Mouse (Mus musculus) cerebellum, postnatal 14 days (tissue): ENCODE data around the gene Cep72.
"Not testable (repeated sequence)": the region's sequence is repeated elsewhere in the genome, so short reads cannot be mapped to it uniquely, and the experiment has no call there.

Experiments
- DNase-seq, 2 experiments: peaks; one replicate each; pipeline ENCODE4 v3.0.0; 2021; ENCODE audit warnings: mixed read lengths in 2 of 2

Gene Cep72

DNA sequence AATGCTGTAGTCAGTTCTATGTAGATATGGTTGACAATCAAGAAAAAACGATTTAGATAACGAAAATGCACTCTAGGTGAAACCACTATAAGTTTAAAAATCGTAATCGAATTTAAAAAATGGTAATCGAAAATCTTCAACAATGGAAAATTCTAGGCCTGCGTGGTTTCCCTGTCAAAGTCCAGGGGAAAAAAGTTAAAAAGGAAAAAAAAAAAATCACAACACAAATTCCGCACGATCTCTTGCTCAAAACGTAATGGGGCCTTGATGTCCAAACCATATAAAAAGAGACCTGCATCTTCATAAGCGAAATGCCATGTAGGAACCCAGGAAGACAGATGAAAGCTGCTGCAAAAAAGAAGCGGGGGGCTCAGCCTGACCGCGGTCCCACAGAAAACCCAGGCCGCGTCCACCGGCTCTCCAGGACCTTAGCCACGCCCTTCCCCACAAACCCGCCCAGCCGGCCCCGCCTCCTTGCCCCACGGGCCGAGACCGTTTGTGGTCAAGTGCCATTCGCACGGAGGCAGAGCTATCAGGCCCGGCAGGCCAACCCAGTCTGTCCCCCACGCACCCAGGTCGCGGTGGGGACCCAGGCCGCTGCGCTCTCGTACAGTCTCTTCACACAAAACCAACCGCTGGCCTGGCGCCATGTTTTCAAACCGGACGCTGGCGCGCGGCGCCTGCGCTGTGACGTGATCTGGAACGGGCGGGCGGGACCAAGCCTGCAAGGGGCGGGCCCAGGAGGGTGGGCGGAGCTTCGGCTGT is at the start of gene Cep72:
Gene Cep72 (minus strand): TSS at position 687 of the 765 bp plus-strand sequence.
- peak; percentile 94 to 97 for DNase-seq

GRCm38 (mm10) chr13:74107410-74107809 is 45.3 kb upstream of the Cep72 start:
- DNase-seq, result no peak

DNA sequence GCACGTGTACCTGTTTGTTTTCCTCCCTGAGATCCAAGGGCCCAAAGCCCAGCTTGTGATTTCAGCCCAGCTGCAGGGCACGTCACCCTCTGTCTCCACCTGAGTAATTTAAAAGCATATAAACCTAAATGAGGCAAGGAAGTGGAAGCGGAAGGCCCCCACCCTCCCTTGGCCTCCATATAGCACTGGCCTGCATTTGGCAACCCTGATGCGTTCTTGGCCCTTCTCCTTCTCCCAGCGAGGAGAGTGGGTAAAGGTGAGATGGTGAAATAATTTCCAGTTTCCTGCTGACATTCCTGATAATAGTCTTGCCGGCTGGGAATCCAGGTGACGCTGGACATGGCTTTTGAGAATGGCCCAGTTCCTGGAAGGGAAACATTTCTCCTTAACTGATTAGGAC is 42.3 kb upstream of the Cep72 start:
- peak in 1 of 2 experiments; percentile 40 for DNase-seq

GRCm38 (mm10) chr13:74102831-74103582 is 40.9 kb upstream of the Cep72 start:
- peak; percentile 87 to 89 for DNase-seq

DNA sequence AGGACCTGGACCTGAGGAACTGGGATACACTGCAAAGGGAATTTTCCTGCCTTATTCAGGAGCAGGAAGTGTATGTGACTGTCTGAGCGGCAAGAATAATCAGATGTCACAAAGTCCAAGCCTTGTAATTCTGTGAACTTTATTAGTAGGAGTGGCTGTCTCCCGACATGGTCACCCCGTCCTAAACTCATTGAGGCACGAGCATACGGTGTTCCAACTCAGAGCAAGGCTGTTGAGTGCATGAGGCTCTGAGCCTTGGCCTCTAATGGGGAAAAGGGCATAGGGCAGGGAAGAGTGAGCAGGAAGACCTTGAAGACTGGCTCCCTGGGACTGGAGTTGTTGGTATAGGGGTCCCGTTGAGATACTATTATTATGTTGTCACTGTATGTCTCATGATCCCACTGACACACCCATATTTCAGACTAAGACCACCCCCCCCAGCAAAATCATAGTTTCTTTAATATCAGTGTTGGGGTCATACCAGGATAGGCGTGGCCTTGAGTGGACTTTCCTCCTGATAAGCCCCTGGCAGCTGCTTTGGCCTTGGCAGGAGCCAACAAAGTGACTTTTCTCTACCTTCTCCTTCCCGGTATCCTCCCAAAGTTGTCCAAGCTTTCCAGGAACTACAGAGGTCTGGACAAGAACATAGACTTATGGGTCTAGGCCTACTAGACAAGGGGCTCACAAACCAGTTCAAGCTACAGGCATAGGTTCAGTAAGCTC is 40.2 kb upstream of the Cep72 start:
- DNase-seq, result no peak

GRCm38 (mm10) chr13:74098913-74099312 is 36.8 kb upstream of the Cep72 start:
- no peak for DNase-seq

DNA sequence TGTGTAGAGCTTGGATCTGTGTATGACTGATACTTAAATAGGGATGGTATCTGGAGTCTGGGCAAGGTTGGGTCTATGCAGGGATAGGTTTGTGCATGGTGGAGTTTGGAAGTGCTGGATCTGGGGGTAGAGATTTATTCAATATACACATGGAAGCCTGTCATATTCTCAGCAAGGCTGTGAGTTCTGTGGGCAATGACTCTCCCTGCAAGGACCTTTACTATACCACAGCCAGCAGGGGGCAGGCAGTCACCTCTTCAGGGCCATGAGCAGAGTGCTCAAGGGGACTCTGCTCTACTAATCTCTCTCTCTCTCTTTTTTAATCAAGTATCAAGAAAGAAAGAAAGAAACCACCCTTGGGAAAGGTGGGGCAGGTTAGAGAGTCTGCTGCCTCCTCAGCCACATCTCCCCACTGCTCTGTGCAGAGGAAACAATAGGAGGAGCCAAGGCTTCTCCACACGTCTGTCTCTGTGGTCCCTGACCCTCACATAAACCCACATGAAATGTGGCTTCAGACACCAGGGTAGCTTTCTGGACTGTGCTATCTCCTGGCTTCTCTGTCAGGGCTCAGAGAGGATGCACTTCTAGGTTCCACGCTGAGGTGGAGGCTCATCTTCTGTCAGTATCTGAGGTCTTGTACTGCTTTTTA is 34.7 kb upstream of the Cep72 start:
- DNase-seq, result peak; percentile 78 to 83

DNA sequence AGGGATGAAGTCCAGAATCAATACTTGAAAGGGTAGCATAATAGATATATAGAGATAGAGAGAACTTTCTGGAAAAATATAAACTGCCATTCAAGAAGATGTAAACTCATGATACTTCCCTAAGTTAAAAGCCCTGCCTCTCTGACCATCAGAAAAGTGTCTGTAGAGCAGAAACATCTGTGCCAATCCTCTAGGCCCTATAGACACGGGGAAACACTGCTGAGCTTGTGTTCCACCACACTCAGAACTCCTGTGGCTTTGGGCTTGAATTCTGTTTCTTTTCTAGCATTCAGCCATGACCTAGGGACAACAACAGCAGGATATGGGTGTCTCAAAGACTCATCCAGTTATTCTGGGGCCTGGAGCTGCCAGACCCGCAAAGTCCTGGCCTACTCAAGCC is 33.8 kb upstream of the Cep72 start:
- no peak for DNase-seq

DNA sequence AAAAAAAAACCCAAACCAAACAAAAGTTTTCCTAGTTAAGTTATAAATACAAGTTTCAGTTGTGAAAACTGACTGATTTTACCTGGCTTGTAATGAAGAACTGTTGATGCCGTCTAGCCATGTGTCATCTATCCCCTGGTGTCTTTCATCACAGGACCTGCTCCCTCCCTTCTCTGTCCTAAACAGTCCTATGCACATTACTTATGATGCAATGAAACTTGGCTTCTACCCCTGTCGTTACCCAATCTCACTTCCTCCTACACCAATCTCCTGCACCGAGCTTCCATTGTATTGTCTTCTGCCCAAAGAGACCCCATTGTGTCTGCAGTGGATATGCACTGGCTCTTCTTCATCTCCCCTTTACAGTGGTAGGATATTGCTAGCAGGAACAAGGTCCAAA is 28.2 kb upstream of the Cep72 start:
- DNase-seq, result no peak

DNA sequence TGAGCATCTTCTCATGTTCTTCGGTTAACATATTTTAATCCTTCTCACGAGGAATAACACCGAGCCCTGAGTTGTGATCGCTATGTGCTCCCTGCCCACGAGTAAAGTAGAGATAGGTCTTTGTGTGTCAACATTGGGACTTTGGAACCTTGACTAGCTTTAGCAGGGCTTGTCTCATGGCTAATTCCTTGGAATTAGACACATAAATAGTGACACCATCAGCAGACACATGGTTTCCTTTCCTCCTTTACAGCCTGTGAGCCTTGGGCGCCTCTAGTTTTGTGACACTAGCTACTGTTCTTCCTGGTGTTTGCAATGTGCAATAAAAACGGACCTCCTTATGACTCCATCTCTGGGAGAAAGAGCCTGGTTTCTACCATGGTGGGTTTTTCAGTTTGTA is 11.3 kb upstream of the Cep72 start:
- no peak for DNase-seq

DNA sequence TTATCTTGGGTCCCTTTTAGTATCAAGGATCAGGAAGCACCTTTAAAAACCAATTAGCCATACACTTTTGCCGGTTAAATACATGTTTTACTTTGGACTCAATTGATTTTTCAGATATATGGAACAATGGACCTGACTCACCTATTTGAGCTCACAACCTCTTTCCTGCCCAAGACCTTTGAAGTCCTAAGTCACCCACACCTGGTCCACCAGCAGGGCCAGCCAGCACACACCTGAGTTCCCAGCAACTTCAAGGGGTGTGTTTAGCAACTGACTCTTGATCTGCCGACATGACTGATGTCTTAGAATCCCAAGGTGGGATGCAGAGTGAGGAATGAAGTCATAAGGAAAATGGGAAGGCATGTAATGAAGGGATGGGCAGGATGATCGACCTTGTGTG is 9.6 kb upstream of the Cep72 start:
- DNase-seq, result no peak

GRCm38 (mm10) chr13:74071244-74071643 is 9.1 kb upstream of the Cep72 start:
- not testable (repeated sequence) for DNase-seq

- DNase-seq, result no peak
Observed at GRCm38 (mm10) chr13:74066576-74066975, 4.5 kb upstream of the Cep72 start.

DNA sequence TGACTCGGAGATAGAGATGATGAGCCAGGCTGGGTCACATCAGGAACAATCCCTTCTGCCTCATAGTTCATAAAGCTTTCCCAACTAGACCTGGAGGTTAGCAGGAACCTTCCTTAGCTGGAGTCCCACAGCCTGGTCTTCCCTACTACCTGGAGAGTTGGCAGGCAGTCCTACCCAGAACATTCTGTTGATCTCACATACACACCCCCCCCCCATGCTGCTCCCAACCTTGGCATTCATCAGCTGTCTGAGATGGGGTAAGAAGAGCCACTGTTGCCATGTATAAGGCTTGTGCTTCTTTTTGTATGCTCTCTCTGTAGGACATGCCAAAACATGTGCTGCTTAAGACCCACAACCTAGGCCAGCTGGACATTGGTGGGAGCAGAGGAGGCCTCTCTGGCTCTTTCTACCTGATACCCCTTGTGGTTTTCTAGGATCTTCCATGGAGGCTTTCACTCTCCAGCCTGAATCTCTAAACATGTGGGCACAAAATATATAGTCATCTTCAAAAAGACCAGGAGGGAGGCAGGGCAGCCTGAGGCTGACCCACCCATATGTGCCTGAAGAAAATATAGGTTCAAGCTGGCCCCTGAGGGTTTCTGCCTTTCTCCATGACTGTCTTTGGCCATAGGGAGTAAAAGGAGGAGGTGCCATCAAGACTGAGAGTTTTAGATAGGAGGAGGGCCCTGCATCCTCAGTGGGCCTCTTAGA is 1.4 kb upstream of the Cep72 start:
- DNase-seq, result no peak

DNA sequence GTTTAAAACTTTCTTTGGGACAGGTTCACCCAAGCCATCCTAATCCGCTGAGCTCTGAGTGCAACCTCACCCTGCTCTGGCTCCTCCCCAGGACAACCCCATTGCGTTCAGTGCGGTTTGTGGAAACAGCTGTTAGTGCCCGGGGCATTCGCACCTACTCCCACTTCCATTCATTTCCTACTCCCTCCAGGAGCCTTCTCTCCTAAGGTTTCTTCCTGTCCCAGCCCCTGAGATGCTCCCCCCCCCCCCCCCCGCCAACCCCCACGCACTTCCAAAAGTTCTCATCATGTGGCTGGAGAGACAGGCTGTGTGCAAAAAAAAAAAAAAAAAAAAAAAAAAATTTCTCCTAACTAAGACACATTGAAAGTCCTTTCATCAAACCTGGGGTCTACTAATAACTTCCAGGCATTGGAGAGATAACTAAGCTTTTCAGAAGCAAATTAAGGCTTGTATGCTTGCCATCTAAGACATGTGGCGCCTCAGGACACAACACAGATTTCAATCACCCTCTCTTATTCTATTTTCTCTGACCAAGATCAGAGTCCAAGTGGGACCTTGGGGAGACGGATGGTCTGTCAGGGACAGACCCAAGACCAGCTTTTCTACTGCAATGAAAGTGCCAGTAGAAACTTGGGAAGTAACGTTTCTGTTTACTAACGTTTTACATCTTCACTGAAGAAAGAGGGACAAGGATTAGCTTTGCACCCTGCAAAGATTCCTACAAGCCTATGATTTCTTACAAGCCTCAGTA is 454 bp upstream of the Cep72 start:
- DNase-seq, result no peak

DNA sequence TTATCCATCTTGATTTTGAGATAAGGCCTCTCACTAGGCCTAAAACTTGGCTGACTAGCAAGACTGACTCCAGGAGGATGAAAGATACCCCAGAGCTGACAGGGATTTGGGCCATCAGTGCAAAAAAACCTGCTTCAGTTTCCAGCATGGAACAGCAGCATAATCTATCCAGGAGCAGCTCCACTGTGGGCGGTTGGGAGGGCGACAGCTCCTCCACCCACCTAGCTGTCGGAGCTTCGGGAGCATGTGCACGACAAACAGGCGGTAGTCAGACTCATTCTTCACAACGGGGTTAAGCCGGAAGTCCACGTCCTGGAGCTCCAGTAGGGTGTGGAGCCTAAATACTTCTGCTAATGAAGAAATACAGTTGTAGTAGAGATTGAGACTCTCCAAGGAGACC is 4.0 kb downstream of the Cep72 start:
- DNase-seq, result no peak

- no peak for DNase-seq
Observed at GRCm38 (mm10) chr13:74056194-74056593, 5.9 kb downstream of the Cep72 start.

- no peak for DNase-seq
Observed at GRCm38 (mm10) chr13:74039926-74040325, 22.2 kb downstream of the Cep72 start.

GRCm38 (mm10) chr13:74035776-74036175 is 26.3 kb downstream of the Cep72 start:
- no peak for DNase-seq

GRCm38 (mm10) chr13:74034756-74035155 is 27.3 kb downstream of the Cep72 start:
- no peak for DNase-seq

- DNase-seq, result no peak
Observed at GRCm38 (mm10) chr13:74031133-74031532, 31.0 kb downstream of the Cep72 start.

DNA sequence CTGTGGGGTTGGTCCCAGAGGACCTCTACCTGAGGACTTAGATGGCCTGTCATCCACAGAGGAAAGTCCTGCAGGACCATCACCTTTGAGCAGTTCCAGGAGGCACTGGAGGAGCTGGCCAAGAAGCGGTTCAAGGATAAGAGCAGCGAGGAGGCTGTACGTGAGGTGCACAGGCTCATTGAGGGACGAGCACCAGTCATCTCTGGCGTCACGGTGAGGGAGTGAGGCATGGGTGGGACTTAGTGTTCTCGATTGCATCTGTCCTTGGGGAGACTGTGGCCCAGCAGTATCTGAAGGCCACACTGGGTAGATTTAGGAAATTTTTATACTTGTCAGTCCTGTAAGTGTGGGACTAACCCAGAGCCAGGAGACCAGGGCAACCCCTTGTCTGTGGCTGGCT is 31.4 kb downstream of the Cep72 start:
- no peak for DNase-seq
